ENCODE assay signal across 12 mouse cellular contexts in the genomic region with DNA sequence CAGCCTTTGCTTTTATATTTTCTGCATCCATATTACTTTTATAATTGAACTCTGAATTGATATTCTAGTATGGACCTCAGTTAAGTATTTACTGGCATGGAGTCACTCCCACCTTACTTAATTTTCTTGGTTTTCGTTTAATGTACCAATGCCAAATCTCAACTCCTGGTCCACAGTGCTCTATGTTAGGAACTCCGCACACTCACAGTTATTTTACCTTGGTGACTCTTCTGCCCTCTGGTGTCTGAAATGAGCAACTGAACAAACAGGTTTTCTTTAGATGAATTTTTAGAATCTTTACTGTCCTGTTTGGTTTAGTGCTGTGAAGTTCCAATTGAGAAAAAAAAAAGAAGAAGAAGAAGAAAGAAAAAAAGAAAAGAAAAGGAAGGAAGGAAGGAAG.
A peak's percentile ranks its signal among the peaks of the same experiment; 100 is the strongest.
DNase-seq lines count a peak whose midpoint lies in the region; ATAC-seq lines count a peak whose summit lies in the region.
"Had no signal": no experiment of that assay in that cellular context is flagged by ENCODE, and none has a peak within 500 bp of the region (broad histone marks: within the 10 kb centered on the region; RNA-seq: fewer than 3 reads in every experiment).

No protein-coding gene starts in this region.

- ATAC-seq in hindbrain, embryonic 14.5 days (ENCODE audit: low FRiP score): no peak

- no peak overlapping the region for H3K4me2 ChIP-seq in hindbrain, embryonic 14.5 days (replicated peaks)
- H3K4me2 ChIP-seq: kidney, embryonic 15.5 days; liver, embryonic 13.5 days; neural tube, embryonic 12.5 days had no signal

- no peaks in the 10 kb centered on the region for H3K4me1 ChIP-seq in hindbrain, embryonic 14.5 days (replicated peaks; ENCODE audit: control insufficient read depth, insufficient read depth, low read length)
- H3K4me1 ChIP-seq in hindbrain, embryonic 10.5 days (replicated peaks): peaks cover 7% of the 10 kb centered on the region; the same call in 1 of the 2 replicates
- H3K4me1 ChIP-seq: kidney, embryonic 15.5 days; liver, embryonic 13.5 days; neural tube, embryonic 12.5 days had no signal

- WGBS in hindbrain, embryonic 14.5 days: 54% methylated on average over 2 of the region's 2 CpGs
- WGBS in hindbrain, embryonic 10.5 days: 54% methylated on average over 2 of the region's 2 CpGs

- DNase-seq in hindbrain, embryonic 14.5 days (ENCODE audit: low spot score): peak; percentile 68
- no peak for DNase-seq in hindbrain, embryonic 10.5 days (ENCODE audit: low spot score)
- DNase-seq in lung, postnatal 36 days: peak; percentile 21
- DNase-seq in lung, postnatal 10 days: no peak
- DNase-seq in brain, adult 2 months (ENCODE audit: low read depth, low spot score): peak; percentile 37
- peak; percentile 68 for DNase-seq in retina, embryonic 14.5 days (ENCODE audit: low spot score)
- DNase-seq in urinary bladder, postnatal 10 days (ENCODE audit: low spot score): no peak
- no peak for DNase-seq in thymus, postnatal 10 days (ENCODE audit: low spot score in 2 of 2)
- DNase-seq: liver, embryonic 13.5 days; spleen, adult 18-20 months had no signal

- H3K27ac ChIP-seq in hindbrain, embryonic 14.5 days: no peak overlapping the region
- H3K27ac ChIP-seq in hindbrain, embryonic 10.5 days: no peak overlapping the region
- H3K27ac ChIP-seq: kidney, embryonic 15.5 days; liver, embryonic 13.5 days; neural tube, embryonic 12.5 days had no signal

- no peaks in the 10 kb centered on the region for H3K36me3 ChIP-seq in hindbrain, embryonic 14.5 days (replicated peaks; ENCODE audit: control insufficient read depth, insufficient read depth)
- H3K36me3 ChIP-seq in hindbrain, embryonic 10.5 days: no peaks in the 10 kb centered on the region
- H3K36me3 ChIP-seq: kidney, embryonic 15.5 days; liver, embryonic 13.5 days; neural tube, embryonic 12.5 days had no signal

- no peaks in the 10 kb centered on the region for H3K27me3 ChIP-seq in hindbrain, embryonic 14.5 days (ENCODE audit: control insufficient read depth, insufficient read depth, low read length)
- no peaks in the 10 kb centered on the region for H3K27me3 ChIP-seq in hindbrain, embryonic 10.5 days (ENCODE audit: insufficient read depth, poor library complexity, severe bottlenecking)
- H3K27me3 ChIP-seq: kidney, embryonic 15.5 days; liver, embryonic 13.5 days; neural tube, embryonic 12.5 days had no signal

- no peak overlapping the region for H3K9ac ChIP-seq in hindbrain, embryonic 14.5 days
- H3K9ac ChIP-seq: kidney, embryonic 15.5 days; liver, embryonic 13.5 days; neural tube, embryonic 12.5 days had no signal

- no peak overlapping the region for H3K4me3 ChIP-seq in hindbrain, embryonic 14.5 days (replicated peaks; ENCODE audit: low read length)
- no peak overlapping the region for H3K4me3 ChIP-seq in hindbrain, embryonic 10.5 days
- H3K4me3 ChIP-seq: kidney, embryonic 15.5 days; liver, embryonic 13.5 days; neural tube, embryonic 12.5 days had no signal

- H3K9me3 ChIP-seq in hindbrain, embryonic 14.5 days (ENCODE audit: control insufficient read depth, low read length): no peaks in the 10 kb centered on the region
- no peaks in the 10 kb centered on the region for H3K9me3 ChIP-seq in hindbrain, embryonic 10.5 days
- H3K9me3 ChIP-seq: kidney, embryonic 15.5 days; liver, embryonic 13.5 days; neural tube, embryonic 12.5 days had no signal

Comparison
In these comparisons a context has a peak if more than half of its experiments do, and no peak if none do; other contexts are left out.
1. DNase-seq: peak in hindbrain, embryonic 14.5 days (single experiment), lung, postnatal 36 days (single experiment), brain, adult 2 months (single experiment) and retina, embryonic 14.5 days (single experiment); none in hindbrain, embryonic 10.5 days (single experiment), lung, postnatal 10 days (single experiment), urinary bladder, postnatal 10 days (single experiment) and thymus, postnatal 10 days (0 of 2).